Mouse (Mus musculus) right cerebral cortex, postnatal 25 days (tissue): ENCODE measurements around the gene Gm28047.

Experiments
- DNase-seq: peaks from one replicate; pipeline ENCODE4 v3.0.0; 2022

Gm28047 gene

GRCm38 (mm10) chr15:102483136-102483535 lies 141.7 kb downstream of the Gm28047 start:
- DNase-seq: no peak

GRCm38 (mm10) chr15:102474520-102474919 lies 150.3 kb downstream of the Gm28047 start:
- DNase-seq: no peak
